22 mouse cellular contexts compared by ENCODE assay signal in the genomic region with DNA sequence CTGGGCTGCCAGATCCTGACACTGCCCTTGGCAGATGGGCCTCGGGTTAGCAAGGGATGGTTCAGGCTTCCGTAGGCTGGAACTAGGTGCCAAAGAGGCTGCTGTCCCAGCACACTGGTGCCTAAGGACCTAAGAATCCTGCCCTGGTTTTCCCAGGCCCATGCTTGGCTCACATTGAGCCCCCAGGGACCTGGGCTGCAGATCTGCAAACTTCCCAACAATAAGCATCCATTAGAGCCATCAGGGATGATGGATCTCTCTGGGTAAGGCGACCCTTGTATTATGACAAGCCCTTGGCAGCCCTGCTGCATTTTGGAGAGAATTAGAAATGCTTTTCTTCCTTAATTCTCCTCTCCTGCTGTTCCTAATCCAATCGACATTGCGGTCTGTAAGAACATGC.
DNase-seq lines count a peak whose midpoint lies in the region; ATAC-seq and TF ChIP-seq lines count a peak whose summit lies in the region.
"Had no signal": no experiment of that assay in that cellular context is flagged by ENCODE, and none has a peak within 500 bp of the region (broad histone marks: within the 10 kb centered on the region; RNA-seq: fewer than 3 reads in every experiment).

No protein-coding gene starts in this region.

- H3K9ac ChIP-seq in embryonic facial prominence, embryonic 13.5 days: no peak overlapping the region
- no peak overlapping the region for H3K9ac ChIP-seq in lung, embryonic 14.5 days
- H3K9ac ChIP-seq in embryonic facial prominence, embryonic 14.5 days (ENCODE audit: low read depth, low read length): no peak overlapping the region
- H3K9ac ChIP-seq in hindbrain, postnatal 0 days (replicated peaks; ENCODE audit: low read length): no peak overlapping the region
- H3K9ac ChIP-seq: forebrain, embryonic 13.5 days; heart, embryonic 12.5 days; kidney, embryonic 15.5 days; liver, embryonic 13.5 days had no signal

- no peak for DNase-seq in embryonic facial prominence, embryonic 10.5 days (ENCODE audit: low spot score)
- DNase-seq in lung, embryonic 14.5 days: peak; percentile 26
- DNase-seq in lung, postnatal 4 days: no peak
- peak; percentile 81 for DNase-seq in embryonic facial prominence, embryonic 14.5 days (ENCODE audit: low spot score)
- peak; percentile 46 for DNase-seq in hindbrain, postnatal 0 days (ENCODE audit: low spot score)
- DNase-seq in left cerebral cortex, postnatal 25 days (ENCODE audit: low spot score in 2 of 2): no peak
- DNase-seq in left cerebral cortex, postnatal 36 days (ENCODE audit: low spot score in 2 of 2): no peak
- DNase-seq: adrenal gland, postnatal 36 days; cerebellum, adult 11 months; cerebellum, adult 9-11 months; gastrocnemius, postnatal 14 days; heart, adult 11 months; heart, postnatal 10 days; liver, embryonic 13.5 days; lung, adult 2 months had no signal

- intact Hi-C loops in left cerebral cortex, postnatal 25 days (cut with DNase I): no loop called here
- intact Hi-C loops in left cerebral cortex, postnatal 36 days (cut with DNase I): no loop called here

- H3K4me3 ChIP-seq in embryonic facial prominence, embryonic 13.5 days: no peak overlapping the region
- H3K4me3 ChIP-seq in embryonic facial prominence, embryonic 10.5 days: no peak overlapping the region
- H3K4me3 ChIP-seq in lung, embryonic 14.5 days (ENCODE audit: low read depth, low read length): no peak overlapping the region
- no peak overlapping the region for H3K4me3 ChIP-seq in embryonic facial prominence, embryonic 14.5 days (ENCODE audit: low read depth, low read length)
- no peak overlapping the region for H3K4me3 ChIP-seq in hindbrain, postnatal 0 days (ENCODE audit: low read length)
- H3K4me3 ChIP-seq: erythroblast, embryonic 14.5 days; forebrain, embryonic 13.5 days; heart, embryonic 12.5 days; kidney, embryonic 15.5 days; liver, embryonic 13.5 days had no signal

- ATAC-seq in embryonic facial prominence, embryonic 13.5 days (ENCODE audit: insufficient number of reproducible peaks, insufficient read depth, low FRiP score, low TSS enrichment, low read depth): no peak
- ATAC-seq in lung, embryonic 14.5 days (ENCODE audit: insufficient read depth): no peak
- ATAC-seq in embryonic facial prominence, embryonic 14.5 days (ENCODE audit: low read depth): peak; percentile 24; the same call in 1 of the 2 replicates
- no peak for ATAC-seq in hindbrain, postnatal 0 days
- ATAC-seq: forebrain, embryonic 13.5 days; intestine, postnatal 0 days; midbrain, embryonic 16.5 days had no signal

- WGBS in embryonic facial prominence, embryonic 13.5 days: 50% methylated on average over 5 of the region's 5 CpGs
- 83% methylated on average over 5 of the region's 5 CpGs for WGBS in embryonic facial prominence, embryonic 10.5 days
- 62% methylated on average over 5 of the region's 5 CpGs for WGBS in lung, embryonic 14.5 days
- 38% methylated on average over 5 of the region's 5 CpGs for WGBS in embryonic facial prominence, embryonic 14.5 days
- 42% methylated on average over 5 of the region's 5 CpGs for WGBS in hindbrain, postnatal 0 days

- H3K36me3 ChIP-seq in embryonic facial prominence, embryonic 13.5 days: no peaks in the 10 kb centered on the region
- no peaks in the 10 kb centered on the region for H3K36me3 ChIP-seq in embryonic facial prominence, embryonic 10.5 days (replicated peaks)
- H3K36me3 ChIP-seq in lung, embryonic 14.5 days (ENCODE audit: insufficient read depth): no peaks in the 10 kb centered on the region
- no peaks in the 10 kb centered on the region for H3K36me3 ChIP-seq in embryonic facial prominence, embryonic 14.5 days (ENCODE audit: control insufficient read depth, insufficient read depth, low read length)
- H3K36me3 ChIP-seq in hindbrain, postnatal 0 days (ENCODE audit: insufficient read depth, low read length): no peaks in the 10 kb centered on the region
- H3K36me3 ChIP-seq: heart, embryonic 12.5 days; kidney, embryonic 15.5 days; liver, embryonic 13.5 days had no signal

- H3K27me3 ChIP-seq in embryonic facial prominence, embryonic 13.5 days: no peaks in the 10 kb centered on the region; the same call in 1 of the 2 replicates
- H3K27me3 ChIP-seq in embryonic facial prominence, embryonic 10.5 days (replicated peaks; ENCODE audit: low read depth, poor library complexity, severe bottlenecking): peaks cover 31% of the 10 kb centered on the region; the same call in 1 of the 2 replicates
- H3K27me3 ChIP-seq in lung, embryonic 14.5 days (ENCODE audit: insufficient read depth, low read length): no peaks in the 10 kb centered on the region
- no peaks in the 10 kb centered on the region for H3K27me3 ChIP-seq in embryonic facial prominence, embryonic 14.5 days (replicated peaks; ENCODE audit: control insufficient read depth, insufficient read depth, low read length)
- no peaks in the 10 kb centered on the region for H3K27me3 ChIP-seq in hindbrain, postnatal 0 days (ENCODE audit: insufficient read depth, low read length)
- H3K27me3 ChIP-seq: forebrain, embryonic 13.5 days; kidney, embryonic 15.5 days had no signal

- no peak for TF ChIP-seq CTCF in lung, embryonic 14.5 days (IDR thresholded peaks at IDR 0.05; ENCODE audit: low read depth)
- no peak for TF ChIP-seq CTCF in hindbrain, postnatal 0 days (IDR thresholded peaks at IDR 0.05; ENCODE audit: low read depth)

- no peak overlapping the region for H3K4me2 ChIP-seq in embryonic facial prominence, embryonic 13.5 days
- H3K4me2 ChIP-seq in lung, embryonic 14.5 days: no peak overlapping the region
- H3K4me2 ChIP-seq in embryonic facial prominence, embryonic 14.5 days (ENCODE audit: low read depth, low read length): no peak overlapping the region
- H3K4me2 ChIP-seq in hindbrain, postnatal 0 days (ENCODE audit: low read depth, low read length): no peak overlapping the region
- H3K4me2 ChIP-seq: forebrain, embryonic 13.5 days; heart, embryonic 12.5 days; kidney, embryonic 15.5 days; liver, embryonic 13.5 days had no signal

- H3K9me3 ChIP-seq in embryonic facial prominence, embryonic 13.5 days: no peaks in the 10 kb centered on the region
- H3K9me3 ChIP-seq in embryonic facial prominence, embryonic 10.5 days: no peaks in the 10 kb centered on the region
- no peaks in the 10 kb centered on the region for H3K9me3 ChIP-seq in lung, embryonic 14.5 days (ENCODE audit: low read depth, low read length)
- no peaks in the 10 kb centered on the region for H3K9me3 ChIP-seq in embryonic facial prominence, embryonic 14.5 days (ENCODE audit: control insufficient read depth, low read length)
- H3K9me3 ChIP-seq in hindbrain, postnatal 0 days (ENCODE audit: low read length): no peaks in the 10 kb centered on the region
- H3K9me3 ChIP-seq: forebrain, embryonic 13.5 days; heart, embryonic 12.5 days; kidney, embryonic 15.5 days; liver, embryonic 13.5 days had no signal

- H3K27ac ChIP-seq in embryonic facial prominence, embryonic 13.5 days: peak overlapping the region; percentile 19; the same call in 1 of the 2 replicates
- H3K27ac ChIP-seq in embryonic facial prominence, embryonic 10.5 days (replicated peaks): no peak overlapping the region
- no peak overlapping the region for H3K27ac ChIP-seq in lung, embryonic 14.5 days (ENCODE audit: low read depth)
- no peak overlapping the region for H3K27ac ChIP-seq in embryonic facial prominence, embryonic 14.5 days (replicated peaks; ENCODE audit: low read depth, low read length)
- H3K27ac ChIP-seq in hindbrain, postnatal 0 days: no peak overlapping the region
- H3K27ac ChIP-seq: forebrain, embryonic 13.5 days; kidney, embryonic 15.5 days; liver, embryonic 13.5 days had no signal

- H3K4me1 ChIP-seq in embryonic facial prominence, embryonic 13.5 days: peaks cover 62% of the 10 kb centered on the region
- H3K4me1 ChIP-seq in embryonic facial prominence, embryonic 10.5 days: peaks cover 53% of the 10 kb centered on the region
- no peaks in the 10 kb centered on the region for H3K4me1 ChIP-seq in lung, embryonic 14.5 days (ENCODE audit: insufficient read depth)
- H3K4me1 ChIP-seq in embryonic facial prominence, embryonic 14.5 days (ENCODE audit: control insufficient read depth, insufficient read depth, low read length): peaks cover 14% of the 10 kb centered on the region; the same call in 1 of the 2 replicates
- H3K4me1 ChIP-seq in hindbrain, postnatal 0 days (ENCODE audit: insufficient read depth, low read length): peaks cover 11% of the 10 kb centered on the region; the same call in 1 of the 2 replicates
- H3K4me1 ChIP-seq: forebrain, embryonic 13.5 days; liver, embryonic 13.5 days had no signal

Comparison
In these comparisons a context has a peak if more than half of its experiments do, and no peak if none do; other contexts are left out.
1. DNase-seq: peak in lung, embryonic 14.5 days (single experiment), embryonic facial prominence, embryonic 14.5 days (single experiment) and hindbrain, postnatal 0 days (single experiment); none in embryonic facial prominence, embryonic 10.5 days (single experiment), lung, postnatal 4 days (0 of 2), left cerebral cortex, postnatal 25 days (0 of 2) and left cerebral cortex, postnatal 36 days (0 of 2).